Mouse (Mus musculus) heart, embryonic 14.5 days (tissue): Measurements from ENCODE around the gene Noc2l. TPM values are rescaled to one million over a fixed set of nuclear protein-coding genes. Genes with fewer than 3 reads are reported as not detected.

ENCODE experiments used
- ATAC-seq: fragments of 200-750 bp; cut with Nextera tagmentation; 2 replicates; pipeline ENCODE4 v1.8.0; 2017; ENCODE audit warnings: low read depth, moderate TSS enrichment; ENCODE audit not compliant: insufficient number of reproducible peaks, insufficient read depth, low FRiP score
- H3K27ac ChIP-seq, 2 experiments: fragments of 200-500 bp in 1 of 2; fragments of 300-500 bp in 1 of 2; sonication (generic) in 1 of 2; replicated peaks in 1 of 2; 2 replicates each; pipeline ENCODE4 v1.5.1; 2012 to 2014; ENCODE audit warnings: low read depth in 2 of 2, low read length in 2 of 2, control low read depth in 1 of 2, mild to moderate bottlenecking in 1 of 2, mixed read lengths in 1 of 2; ENCODE audit not compliant: control insufficient read depth in 1 of 2, insufficient read depth in 1 of 2
- H3K27me3 ChIP-seq: fragments of 300-500 bp; sonication (generic); 2 replicates; pipeline ENCODE4 v1.6.1; 2014; ENCODE audit warnings: mild to moderate bottlenecking, low read length, control low read depth; ENCODE audit not compliant: control insufficient read depth, insufficient read depth
- H3K36me3 ChIP-seq: fragments of 300-500 bp; sonication (generic); 2 replicates; pipeline ENCODE4 v1.6.1; 2014; ENCODE audit warnings: mild to moderate bottlenecking, control low read depth, low read length, mixed read lengths; ENCODE audit not compliant: control insufficient read depth, insufficient read depth
- H3K4me1 ChIP-seq, 2 experiments: fragments of 200-500 bp in 1 of 2; fragments of 300-500 bp in 1 of 2; sonication (generic) in 1 of 2; 2 replicates each; pipeline ENCODE4 v1.6.1; 2012 to 2014; ENCODE audit warnings: low read length in 2 of 2, control low read depth in 1 of 2, mixed read lengths in 1 of 2; ENCODE audit not compliant: control insufficient read depth in 2 of 2, insufficient read depth in 2 of 2
- H3K4me2 ChIP-seq: fragments of 300-500 bp; sonication (generic); 2 replicates; pipeline ENCODE4 v1.6.1; 2014; ENCODE audit warnings: mild to moderate bottlenecking, low read length
- H3K4me3 ChIP-seq, 2 experiments: fragments of 200-500 bp in 1 of 2; fragments of 300-500 bp in 1 of 2; sonication (generic) in 1 of 2; 2 replicates each; pipeline ENCODE4 v1.5.1; 2012 to 2014; ENCODE audit warnings: low read length in 2 of 2, mild to moderate bottlenecking in 2 of 2, control low read depth in 1 of 2, low read depth in 1 of 2, moderate library complexity in 1 of 2; ENCODE audit not compliant: control insufficient read depth in 1 of 2, insufficient read depth in 1 of 2
- H3K9ac ChIP-seq: fragments of 300-500 bp; sonication (generic); 2 replicates; pipeline ENCODE4 v1.6.1; 2014; ENCODE audit warnings: mild to moderate bottlenecking, low read length
- H3K9me3 ChIP-seq: fragments of 300-500 bp; sonication (generic); 2 replicates; pipeline ENCODE4 v1.6.1; 2016; ENCODE audit warnings: low read length, control low read depth; ENCODE audit not compliant: control insufficient read depth
- WGBS: fragments of 180-500 bp; shearing (Covaris S2); extraction: QIAGEN DNeasy Blood & Tissue Kit; methylation state at CpG from one replicate; pipeline ENCODE4 v1.1.7; 2014; 5-methylcytosine and 5-hydroxymethylcytosine counted together
- polyA plus RNA-seq: library from polyadenylated mRNA; unstranded; fragments of >200 nt; fragmentation: Nextera tagmentation; extraction: Ambion mirVana; gene quantifications from 2 replicates; pipeline ENCODE4 v1.2.1, GENCODE M21; 2014

Noc2l gene
- 37.0 and 38.2 TPM in 2 replicates for polyA plus RNA-seq

GRCm38 (mm10) chr4:156235808-156236533, at the start of gene Noc2l:
TSS of gene Noc2l (plus strand) at chr4:156236010.
- WGBS = under 1% methylated on average over 90 of the region's 90 CpGs
- H3K4me3 ChIP-seq = peak within 1 kb of the TSS; percentile 82 to 99
- no peaks in the 10 kb centered on the region for H3K9me3 ChIP-seq
- peaks cover 60% of the 10 kb centered on the region for H3K36me3 ChIP-seq
- peak within 1 kb of the TSS; percentile 81 for H3K9ac ChIP-seq
- no peaks in the 10 kb centered on the region for H3K27me3 ChIP-seq
- peak within 1 kb of the TSS; percentile 90 for H3K4me2 ChIP-seq
- H3K4me1 ChIP-seq = peaks cover 5 to 9% of the 10 kb centered on the region in 2 experiments; a peak in 3 of 4 replicates
- ATAC-seq = peak; percentile 74
- H3K27ac ChIP-seq = peak within 1 kb of the TSS; percentile 57 to 88

GRCm38 (mm10) chr4:156188162-156188810, 47.5 kb upstream of the Noc2l start:
- WGBS = 67% methylated on average over 5 of the region's 5 CpGs
- H3K9me3 ChIP-seq = no peaks in the 10 kb centered on the region
- no peak for ATAC-seq
- peaks cover 52% of the 10 kb centered on the region for H3K36me3 ChIP-seq
- H3K27ac ChIP-seq = peak overlapping the region; percentile 34 to 72; a peak in 3 of 4 replicates
- no peaks in the 10 kb centered on the region for H3K27me3 ChIP-seq
- H3K4me2 ChIP-seq = peak overlapping the region; percentile 34
- H3K4me1 ChIP-seq = peaks cover 45 to 74% of the 10 kb centered on the region in 2 experiments
- H3K9ac ChIP-seq = 0 out of 2 replicates have a peak overlapping the region, but pooled peaks have one; percentile 46
- H3K4me3 ChIP-seq = no peak overlapping the region

DNA sequence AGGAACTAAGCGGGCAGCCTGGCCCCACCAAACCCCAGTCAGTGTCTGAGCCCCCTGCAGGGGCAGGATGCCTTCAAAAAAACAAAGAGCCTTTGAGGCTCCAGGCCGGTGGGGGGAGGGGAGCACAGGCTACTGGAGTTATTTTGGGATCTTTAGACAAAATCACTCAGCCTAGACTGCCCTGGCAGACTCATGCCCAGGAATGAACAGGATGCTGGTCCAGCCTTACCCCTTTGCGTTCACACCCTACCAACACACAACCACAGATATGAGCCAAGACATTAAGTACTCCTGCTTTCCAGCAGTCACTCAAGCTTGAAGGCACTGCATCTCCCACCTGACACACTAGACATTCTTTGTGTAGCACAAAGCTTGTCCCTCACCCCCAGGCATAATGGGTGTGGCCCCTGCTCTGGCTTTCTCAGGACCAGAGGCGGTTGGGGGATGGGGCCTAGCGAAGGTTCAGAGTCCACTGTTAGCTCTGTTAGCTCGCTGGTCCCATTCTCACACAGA, 46.9 kb upstream of the Noc2l start:
- Histone ChIP-seq H3K27me3 (no peaks in the 10 kb centered on the region), H3K4me3 (no peak overlapping the region), H3K36me3 (peaks cover 52% of the 10 kb centered on the region), H3K4me2 (peak overlapping the region; percentile 34), H3K9me3 (no peaks in the 10 kb centered on the region), H3K9ac (peak overlapping the region; percentile 46; the same call in 1 of the 2 replicates), H3K27ac (peak overlapping the region; percentile 37 to 72), H3K4me1 (peaks cover 51 to 79% of the 10 kb centered on the region in 2 experiments)
- no peak for ATAC-seq
- WGBS = 20% methylated on average over 6 of the region's 6 CpGs

- Histone ChIP-seq H3K4me1 (peaks cover 48 to 73% of the 10 kb centered on the region in 2 experiments), H3K27me3 (no peaks in the 10 kb centered on the region), H3K36me3 (peaks cover 45% of the 10 kb centered on the region), H3K4me3 (no peak overlapping the region), H3K4me2 (no peak overlapping the region), H3K27ac (peak overlapping the region in 1 of 2 experiments; percentile 17; a peak in 1 of 4 replicates), H3K9ac (peak overlapping the region; percentile 19; the same call in 1 of the 2 replicates), H3K9me3 (no peaks in the 10 kb centered on the region)
- WGBS = 52% methylated on average over 8 of the region's 8 CpGs
- ATAC-seq = no peak
These were observed 43.2 kb upstream of the Noc2l start for GRCm38 (mm10) chr4:156192421-156193199.

- no peak overlapping the region for H3K4me3 ChIP-seq
- ATAC-seq = no peak
- H3K9ac ChIP-seq = peak overlapping the region; percentile 19; the same call in 1 of the 2 replicates
- H3K36me3 ChIP-seq = peaks cover 42% of the 10 kb centered on the region
- no peaks in the 10 kb centered on the region for H3K9me3 ChIP-seq
- H3K27ac ChIP-seq = peak overlapping the region in 1 of 2 experiments; percentile 17; a peak in 1 of 4 replicates
- H3K4me1 ChIP-seq = peaks cover 50 to 68% of the 10 kb centered on the region in 2 experiments
- no peak overlapping the region for H3K4me2 ChIP-seq
- 28% methylated on average over 2 of the region's 2 CpGs for WGBS
- H3K27me3 ChIP-seq = no peaks in the 10 kb centered on the region
These were observed 42.6 kb upstream of the Noc2l start for GRCm38 (mm10) chr4:156193200-156193590.

DNA sequence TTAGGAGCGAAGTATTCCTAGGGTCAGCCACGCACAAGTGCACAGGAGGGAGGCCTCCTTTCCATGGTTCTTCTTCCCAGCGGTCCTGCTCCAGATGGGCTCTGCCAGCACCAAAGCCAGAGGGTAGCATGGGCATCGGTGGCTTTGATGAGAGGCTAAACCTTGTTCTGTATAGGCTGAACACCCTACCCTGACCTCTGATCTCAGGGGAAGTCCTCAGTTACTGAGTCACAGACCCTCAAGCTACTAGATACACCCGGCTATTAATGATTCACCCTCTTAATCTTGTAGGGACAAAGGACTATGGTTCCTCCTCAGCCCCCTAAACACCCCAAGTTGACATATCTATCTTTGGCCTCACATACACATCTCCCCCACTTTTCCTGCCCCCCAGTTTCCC, 41.9 kb upstream of the Noc2l start:
- peaks cover 44 to 60% of the 10 kb centered on the region in 2 experiments for H3K4me1 ChIP-seq
- WGBS = 64% methylated on average over 5 of the region's 5 CpGs
- no peaks in the 10 kb centered on the region for H3K9me3 ChIP-seq
- peaks cover 42% of the 10 kb centered on the region for H3K36me3 ChIP-seq
- no peak overlapping the region for H3K4me2 ChIP-seq
- H3K27ac ChIP-seq = no peak overlapping the region
- H3K9ac ChIP-seq = no peak overlapping the region
- H3K4me3 ChIP-seq = no peak overlapping the region
- H3K27me3 ChIP-seq = no peaks in the 10 kb centered on the region
- ATAC-seq = no peak

DNA sequence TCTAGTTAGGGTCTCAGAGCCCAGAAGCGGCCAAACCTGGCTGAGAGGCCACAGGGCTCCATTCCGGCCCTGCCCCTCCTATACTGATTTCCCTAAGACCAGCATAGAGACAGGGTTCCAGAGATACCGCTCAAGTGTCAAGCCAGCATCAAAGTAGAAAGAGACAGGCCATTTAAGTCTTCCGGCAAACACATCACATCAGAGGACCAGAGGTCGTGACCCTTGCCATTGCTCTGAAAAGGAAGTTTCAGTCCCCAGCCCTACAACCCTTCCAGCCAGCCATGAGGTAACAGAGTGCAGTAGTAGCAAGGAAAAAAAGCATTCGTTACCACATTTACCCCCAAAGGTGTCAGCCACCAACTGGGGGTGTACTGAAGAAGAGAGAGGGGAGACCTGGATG, 41.5 kb upstream of the Noc2l start:
- H3K4me2 ChIP-seq = 0 out of 2 replicates have a peak overlapping the region, but pooled peaks have one; percentile 8
- WGBS = 60% methylated on average over 6 of the region's 6 CpGs
- peaks cover 40 to 56% of the 10 kb centered on the region in 2 experiments for H3K4me1 ChIP-seq

More for the DNA sequence above, 41.5 kb upstream of the Noc2l start:
- no peak for ATAC-seq
- no peak overlapping the region for H3K9ac ChIP-seq
- H3K9me3 ChIP-seq = no peaks in the 10 kb centered on the region
- peaks cover 42% of the 10 kb centered on the region for H3K36me3 ChIP-seq
- H3K4me3 ChIP-seq = no peak overlapping the region
- no peaks in the 10 kb centered on the region for H3K27me3 ChIP-seq
- H3K27ac ChIP-seq = no peak overlapping the region
